Comparison of ENCODE assay signal across 9 mouse cellular contexts in genomic region chr11:97428726-97429077, GRCm38 (mm10). TPM values are rescaled to one million over a fixed set of nuclear protein-coding genes. Genes with fewer than 3 reads are reported as not detected.
A peak's percentile ranks its signal among the peaks of the same experiment; 100 is the strongest.
DNase-seq lines count a peak whose midpoint lies in the region; ATAC-seq and TF ChIP-seq lines count a peak whose summit lies in the region.
"Had no signal": no experiment of that assay in that cellular context is flagged by ENCODE, and none has a peak within 500 bp of the region (broad histone marks: within the 10 kb centered on the region; RNA-seq: fewer than 3 reads in every experiment).

No protein-coding gene starts in this region.

- H3K27me3 ChIP-seq in heart, embryonic 15.5 days, result no peaks in the 10 kb centered on the region
- H3K27me3 ChIP-seq in hindbrain, embryonic 13.5 days, result no peaks in the 10 kb centered on the region
- H3K27me3 ChIP-seq in midbrain, embryonic 13.5 days, result peaks cover 6% of the 10 kb centered on the region; the same call in 1 of the 2 replicates

- H3K9me3 ChIP-seq in heart, embryonic 15.5 days (replicated peaks), result no peaks in the 10 kb centered on the region
- no peaks in the 10 kb centered on the region for H3K9me3 ChIP-seq in hindbrain, embryonic 13.5 days
- no peaks in the 10 kb centered on the region for H3K9me3 ChIP-seq in midbrain, embryonic 13.5 days

- WGBS in heart, embryonic 15.5 days, result 30% methylated on average over 4 of the region's 4 CpGs
- WGBS in bone marrow, adult 2 months, result 61% methylated on average over 4 of the region's 4 CpGs
- 56% methylated on average over 4 of the region's 4 CpGs for WGBS in hindbrain, embryonic 13.5 days
- WGBS in midbrain, embryonic 13.5 days, result 62% methylated on average over 4 of the region's 4 CpGs

- peak overlapping the region; percentile 88 for H3K4me2 ChIP-seq in heart, embryonic 15.5 days
- peak overlapping the region; percentile 69 for H3K4me2 ChIP-seq in hindbrain, embryonic 13.5 days
- peak overlapping the region; percentile 67 for H3K4me2 ChIP-seq in midbrain, embryonic 13.5 days (replicated peaks)

- no peak for TF ChIP-seq POLR2A in bone marrow, adult 2 months (IDR thresholded peaks at IDR 0.05; ENCODE audit: borderline replicate concordance, control insufficient read depth, low read depth, low read length)

- H3K27ac ChIP-seq in heart, embryonic 15.5 days, result peak overlapping the region; percentile 91
- H3K27ac ChIP-seq in bone marrow, adult 2 months (ENCODE audit: control insufficient read depth, insufficient read depth, low read depth, low read length, poor library complexity), result peak overlapping the region; percentile 53
- peak overlapping the region; percentile 42; the same call in 1 of the 2 replicates for H3K27ac ChIP-seq in hindbrain, embryonic 13.5 days
- H3K27ac ChIP-seq in midbrain, embryonic 13.5 days, result no peak overlapping the region
- H3K27ac ChIP-seq: macrophage had no signal

- peaks cover 58% of the 10 kb centered on the region for H3K4me1 ChIP-seq in heart, embryonic 15.5 days (replicated peaks)
- peaks cover 7% of the 10 kb centered on the region; the same call in 1 of the 2 replicates for H3K4me1 ChIP-seq in bone marrow, adult 2 months (ENCODE audit: control insufficient read depth, insufficient read depth, low read length)
- H3K4me1 ChIP-seq in hindbrain, embryonic 13.5 days (replicated peaks), result peaks cover 24% of the 10 kb centered on the region
- peaks cover 20% of the 10 kb centered on the region for H3K4me1 ChIP-seq in midbrain, embryonic 13.5 days (replicated peaks)

- H3K4me3 ChIP-seq in heart, embryonic 15.5 days, result peak overlapping the region; percentile 50
- H3K4me3 ChIP-seq in bone marrow, adult 2 months (replicated peaks; ENCODE audit: control insufficient read depth, low read depth, low read length), result peak overlapping the region; percentile 15
- peak overlapping the region; percentile 37 for H3K4me3 ChIP-seq in hindbrain, embryonic 13.5 days
- peak overlapping the region; percentile 40 for H3K4me3 ChIP-seq in midbrain, embryonic 13.5 days (replicated peaks)

- 0 out of 2 replicates have a peak overlapping the region, but pooled peaks have one; percentile 5 for H3K9ac ChIP-seq in heart, embryonic 15.5 days
- H3K9ac ChIP-seq in hindbrain, embryonic 13.5 days, result peak overlapping the region; percentile 69
- H3K9ac ChIP-seq in midbrain, embryonic 13.5 days (replicated peaks), result peak overlapping the region; percentile 57

- no peaks in the 10 kb centered on the region for H3K36me3 ChIP-seq in heart, embryonic 15.5 days
- H3K36me3 ChIP-seq in hindbrain, embryonic 13.5 days, result no peaks in the 10 kb centered on the region
- no peaks in the 10 kb centered on the region for H3K36me3 ChIP-seq in midbrain, embryonic 13.5 days

- no peak for DNase-seq in heart, adult 9 months (ENCODE audit: low spot score in 2 of 2)
- DNase-seq in adrenal gland, adult 2 months, result no peak
- no peak for DNase-seq in adrenal gland, postnatal 36 days
- DNase-seq in kidney, adult 18-20 months, result no peak

- no peak for ATAC-seq in heart, embryonic 15.5 days (replicated peaks; ENCODE audit: insufficient number of reproducible peaks, insufficient read depth, low FRiP score, low read depth)
- ATAC-seq in hindbrain, embryonic 13.5 days (ENCODE audit: low FRiP score), result no peak
- ATAC-seq in midbrain, embryonic 13.5 days, result no peak

- no peak for TF ChIP-seq CTCF in bone marrow, adult 2 months (IDR thresholded peaks at IDR 0.05; ENCODE audit: control insufficient read depth, insufficient read depth, low read length)

RNA-seq across cellular contexts. Expression of gene Arhgap23, which starts 13.4 kb away (rescaled TPM):
- 6.0 and 7.8 TPM in 2 replicates for polyA plus RNA-seq in heart, embryonic 15.5 days (2015; fragmentation: Nextera tagmentation; extraction: Ambion mirVana)
- 32.9 and 39.9 TPM in 2 replicates for polyA plus RNA-seq in bone marrow, adult 2 months (2011; ENCODE audit: insufficient read depth, insufficient read length, low replicate concordance, missing spikeins)
- polyA plus RNA-seq in hindbrain, embryonic 13.5 days (2015; fragmentation: Nextera tagmentation; extraction: Ambion mirVana), result 6.6 and 6.7 TPM in 2 replicates
- polyA plus RNA-seq in midbrain, embryonic 13.5 days (2015; fragmentation: Nextera tagmentation; extraction: Ambion mirVana), result 5.1 and 6.5 TPM in 2 replicates
- total RNA-seq in adrenal gland, adult 2 months (2021), result 10 to 100 TPM; 29.0 to 29.3 TPM
- polyA plus RNA-seq in adrenal gland, adult 2 months (2012; rRNA removed), result 96.3 and 106 TPM in 2 replicates
- total RNA-seq in adrenal gland, postnatal 36 days (2021), result 10 to 100 TPM; 28.6 to 37.3 TPM

Comparison
In these comparisons a context has a peak if more than half of its experiments do, and no peak if none do; other contexts are left out.
1. H3K9ac ChIP-seq: peak in every context shown above with its lines; median percentile 69 in hindbrain, embryonic 13.5 days; 57 in midbrain, embryonic 13.5 days; 5 in heart, embryonic 15.5 days.